Mouse (Mus musculus) liver, embryonic 11.5 days (tissue): Measurements from ENCODE around the gene E030030I06Rik. TPM values are rescaled to one million over a fixed set of nuclear protein-coding genes. Genes with fewer than 3 reads are reported as not detected.

Experiments
- polyA plus RNA-seq: library from polyadenylated mRNA; unstranded; fragments of >200 nt; fragmentation: Nextera tagmentation; extraction: Ambion mirVana; gene quantifications from 2 replicates; pipeline ENCODE4 v1.2.1, GENCODE M21; 2014

The E030030I06Rik gene
- polyA plus RNA-seq, 1 experiment from 2014 or later = 8.2 TPM

Other genes with a start within 250 kb of the E030030I06Rik start
- not detected in 2 replicates for gene 4930444G20Rik, start 81.2 kb downstream of the E030030I06Rik start, polyA plus RNA-seq
- gene Raet1e, start 9.3 kb upstream of the E030030I06Rik start, polyA plus RNA-seq = 3.2 and 4.0 TPM in 2 replicates
- 0.29 TPM in 1 of 2 replicates, not detected in the other for gene H60b, start 9.3 kb upstream of the E030030I06Rik start, polyA plus RNA-seq
- 8.0 and 8.1 TPM in 2 replicates for gene Raet1d, start 211.3 kb upstream of the E030030I06Rik start, polyA plus RNA-seq